Comparison of ENCODE assay signal across 33 mouse cellular contexts in genomic region chr4:98795241-98795640, GRCm38 (mm10). TPM values are rescaled to one million over a fixed set of nuclear protein-coding genes. Genes with fewer than 3 reads are reported as not detected.
"Had no signal": no experiment of that assay in that cellular context is flagged by ENCODE, and none has a peak within 500 bp of the region (broad histone marks: within the 10 kb centered on the region; RNA-seq: fewer than 3 reads in every experiment).

No protein-coding gene starts in this region.

- H3K4me1 ChIP-seq: megakaryocyte, embryonic 14.5 days had no signal

- ATAC-seq: inflammation-experienced regulatory T-cells, adult 6 months; intestine, embryonic 16.5 days; midbrain, embryonic 13.5 days; midbrain, embryonic 16.5 days had no signal

- H3K9ac ChIP-seq: liver, embryonic 14.5 days; midbrain, embryonic 13.5 days; neural tube, embryonic 13.5 days had no signal

- H3K4me2 ChIP-seq: liver, embryonic 11.5 days; midbrain, embryonic 13.5 days; neural tube, embryonic 13.5 days had no signal

- H3K36me3 ChIP-seq: midbrain, embryonic 10.5 days; midbrain, embryonic 13.5 days; neural tube, embryonic 13.5 days had no signal

- H3K27me3 ChIP-seq: midbrain, embryonic 13.5 days; neural tube, embryonic 13.5 days had no signal

- DNase-seq: kidney, adult 18-20 months; kidney, adult 9 months; kidney, postnatal 25 days; layer of hippocampus, adult 9-11 months; layer of hippocampus, postnatal 36 days; retina, postnatal 1 day; thymus, adult 18-20 months; thymus, postnatal 36 days had no signal

- H3K9me3 ChIP-seq: midbrain, embryonic 10.5 days; midbrain, embryonic 13.5 days; neural tube, embryonic 13.5 days had no signal

- H3K4me3 ChIP-seq: layer of hippocampus, adult 2 months; left cerebral cortex, adult 2 months; megakaryocyte, embryonic 14.5 days; midbrain, embryonic 10.5 days; midbrain, embryonic 13.5 days; neural tube, embryonic 13.5 days had no signal

- H3K27ac ChIP-seq: layer of hippocampus, adult 2 months; left cerebral cortex, adult 2 months; liver, embryonic 14.5 days; midbrain, embryonic 10.5 days; midbrain, embryonic 13.5 days; neural tube, embryonic 13.5 days had no signal

RNA-seq across cellular contexts. Expression of gene Kank4, which starts 22.1 kb away (rescaled TPM):
- total RNA-seq: monocyte, adult 5-6 weeks; neutrophil, adult 5-6 weeks had no signal
- polyA plus RNA-seq: inflammation-experienced regulatory T-cells, adult 6 months had no signal

RNA-seq across cellular contexts. Expression of gene I0C0044D17Rik, which starts 28.4 kb away (rescaled TPM):
- total RNA-seq: layer of hippocampus, adult 2 months; layer of hippocampus, postnatal 36 days; left cerebral cortex, adult 2 months; left cerebral cortex, postnatal 10 days; left cerebral cortex, postnatal 36 days; monocyte, adult 5-6 weeks; neutrophil, adult 5-6 weeks had no signal
- polyA plus RNA-seq: inflammation-experienced regulatory T-cells, adult 6 months; intestine, embryonic 16.5 days; kidney, postnatal 0 days; large intestine, adult 2 months; limb, embryonic 11.5 days; limb, embryonic 14.5 days; liver, embryonic 11.5 days; liver, embryonic 14.5 days; midbrain, embryonic 10.5 days; midbrain, embryonic 13.5 days; midbrain, embryonic 16.5 days; myocyte; neural tube, embryonic 13.5 days; small intestine, adult 2 months; spleen, adult 2 months; stomach, embryonic 16.5 days; testis, adult 2 months; urinary bladder, adult 2 months had no signal
